Mouse (Mus musculus): Measurements from ENCODE around the gene Pqbp1. TPM values are rescaled to one million over a fixed set of nuclear protein-coding genes. Genes with fewer than 3 reads are reported as not detected.

The Pqbp1 gene
- polyA plus RNA-seq (2012; rRNA removed; ENCODE audit: low replicate concordance) = 60.2 and 64.8 TPM in 2 replicates

GRCm38 (mm10) chrX:7898880-7899874 lies at the start of gene Pqbp1, which contains the start of gene Timm17b:
Gene Pqbp1, minus strand, starts transcription at chrX:7899269.
Gene Timm17b, plus strand, starts transcription at chrX:7899357.

GRCm38 (mm10) chrX:7947108-7947899 lies 48.2 kb upstream of the Pqbp1 start, which contains the start of gene Hdac6:
Gene Hdac6, minus strand, starts transcription at chrX:7947889.

GRCm38 (mm10) chrX:7928270-7928790 lies 29.3 kb upstream of the Pqbp1 start, which contains the start of gene Eras:
Gene Eras, minus strand, starts transcription at chrX:7928607.

GRCm38 (mm10) chrX:7919601-7920383 lies 20.7 kb upstream of the Pqbp1 start, which contains the start of gene Pcsk1n:
Gene Pcsk1n, plus strand, starts transcription at chrX:7919822.

GRCm38 (mm10) chrX:7909242-7909641 lies 10.2 kb upstream of the Pqbp1 start, which contains the start of gene Gm10490:
Gene Gm10490, plus strand, starts transcription at chrX:7909542.

GRCm38 (mm10) chrX:7907735-7908134 lies 8.7 kb upstream of the Pqbp1 start, which contains the start of gene Gm10491:
Gene Gm10491, minus strand, starts transcription at chrX:7907835.

GRCm38 (mm10) chrX:7883841-7884567 lies 15.1 kb downstream of the Pqbp1 start, which contains the start of gene Slc35a2:
Gene Slc35a2, plus strand, starts transcription at chrX:7884028.

GRCm38 (mm10) chrX:7878007-7878419 lies 21.1 kb downstream of the Pqbp1 start, which contains the start of gene Pim2:
Gene Pim2, plus strand, starts transcription at chrX:7878262.

Other genes starting within 250 kb of the Pqbp1 start
- gene Prickle3, start 242.0 kb downstream of the Pqbp1 start, polyA plus RNA-seq (2012; rRNA removed; ENCODE audit: low replicate concordance) = 37.2 and 57.8 TPM in 2 replicates
- gene Plp2, start 227.9 kb downstream of the Pqbp1 start, polyA plus RNA-seq (2012; rRNA removed; ENCODE audit: low replicate concordance) = 137 and 304 TPM in 2 replicates
- gene Magix, start 218.0 kb downstream of the Pqbp1 start, polyA plus RNA-seq (2012; rRNA removed; ENCODE audit: low replicate concordance) = 4.8 and 17.7 TPM in 2 replicates
- 5.4 and 7.0 TPM in 2 replicates for gene Gpkow, start 202.1 kb downstream of the Pqbp1 start, polyA plus RNA-seq (2012; rRNA removed; ENCODE audit: low replicate concordance)
- 52.6 and 81.0 TPM in 2 replicates for gene Wdr45, start 184.9 kb downstream of the Pqbp1 start, polyA plus RNA-seq (2012; rRNA removed; ENCODE audit: low replicate concordance)
- gene Gm45208, start 177.0 kb downstream of the Pqbp1 start, polyA plus RNA-seq (2012; rRNA removed; ENCODE audit: low replicate concordance) = 0.95 and 4.4 TPM in 2 replicates
- 50.1 and 63.0 TPM in 2 replicates for gene Praf2, start 170.8 kb downstream of the Pqbp1 start, polyA plus RNA-seq (2012; rRNA removed; ENCODE audit: low replicate concordance)
- gene Ccdc120, start 148.4 kb downstream of the Pqbp1 start, polyA plus RNA-seq (2012; rRNA removed; ENCODE audit: low replicate concordance) = 13.2 and 28.8 TPM in 2 replicates
- gene Tfe3, start 136.7 kb downstream of the Pqbp1 start, polyA plus RNA-seq (2012; rRNA removed; ENCODE audit: low replicate concordance) = 31.3 and 39.5 TPM in 2 replicates
- 29.7 and 46.8 TPM in 2 replicates for gene Gripap1, start 109.5 kb downstream of the Pqbp1 start, polyA plus RNA-seq (2012; rRNA removed; ENCODE audit: low replicate concordance)
- 3.0 and 3.3 TPM in 2 replicates for gene Kcnd1, start 77.0 kb downstream of the Pqbp1 start, polyA plus RNA-seq (2012; rRNA removed; ENCODE audit: low replicate concordance)
- gene Otud5, start 57.9 kb downstream of the Pqbp1 start, polyA plus RNA-seq (2012; rRNA removed; ENCODE audit: low replicate concordance) = 25.7 and 37.9 TPM in 2 replicates
- 19.4 and 44.8 TPM in 2 replicates for gene Pim2, start 21.0 kb downstream of the Pqbp1 start, polyA plus RNA-seq (2012; rRNA removed; ENCODE audit: low replicate concordance)
- 70.2 and 98.2 TPM in 2 replicates for gene Slc35a2, start 15.2 kb downstream of the Pqbp1 start, polyA plus RNA-seq (2012; rRNA removed; ENCODE audit: low replicate concordance)
- gene Timm17b, start 88 bp upstream of the Pqbp1 start, polyA plus RNA-seq (2012; rRNA removed; ENCODE audit: low replicate concordance) = 45.2 and 48.8 TPM in 2 replicates
- gene Gm10491, start 8.6 kb upstream of the Pqbp1 start, polyA plus RNA-seq (2012; rRNA removed; ENCODE audit: low replicate concordance) = not detected in 2 replicates
- not detected in 2 replicates for gene Gm10490, start 10.3 kb upstream of the Pqbp1 start, polyA plus RNA-seq (2012; rRNA removed; ENCODE audit: low replicate concordance)
- gene Pcsk1n, start 20.6 kb upstream of the Pqbp1 start, polyA plus RNA-seq (2012; rRNA removed; ENCODE audit: low replicate concordance) = 0.12 TPM in 1 of 2 replicates, not detected in the other
- not detected in 2 replicates for gene Eras, start 29.3 kb upstream of the Pqbp1 start, polyA plus RNA-seq (2012; rRNA removed; ENCODE audit: low replicate concordance)
- 28.6 and 37.1 TPM in 2 replicates for gene Hdac6, start 48.6 kb upstream of the Pqbp1 start, polyA plus RNA-seq (2012; rRNA removed; ENCODE audit: low replicate concordance)
- gene Gata1, start 78.8 kb upstream of the Pqbp1 start, polyA plus RNA-seq (2012; rRNA removed; ENCODE audit: low replicate concordance) = 1.9 TPM in 2 replicates
- not detected in 2 replicates for gene Glod5, start 119.2 kb upstream of the Pqbp1 start, polyA plus RNA-seq (2012; rRNA removed; ENCODE audit: low replicate concordance)
- gene Suv39h1, start 175.5 kb upstream of the Pqbp1 start, polyA plus RNA-seq (2012; rRNA removed; ENCODE audit: low replicate concordance) = 10.0 and 14.5 TPM in 2 replicates
- 17.7 and 40.1 TPM in 2 replicates for gene Was, start 191.2 kb upstream of the Pqbp1 start, polyA plus RNA-seq (2012; rRNA removed; ENCODE audit: low replicate concordance)
- 84.1 and 145 TPM in 2 replicates for gene Wdr13, start 233.6 kb upstream of the Pqbp1 start, polyA plus RNA-seq (2012; rRNA removed; ENCODE audit: low replicate concordance)
- 59.0 and 77.2 TPM in 2 replicates for gene Rbm3, start 246.6 kb upstream of the Pqbp1 start, polyA plus RNA-seq (2012; rRNA removed; ENCODE audit: low replicate concordance)

Data from mammary gland, adult 2 months (tissue).